Mouse (Mus musculus) heart, embryonic 16.5 days (tissue): Measurements from ENCODE around the gene Kcmf1. TPM values are rescaled to one million over a fixed set of nuclear protein-coding genes. Genes with fewer than 3 reads are reported as not detected.
A peak's percentile ranks its signal among the peaks of the same experiment; 100 is the strongest.
"Not testable (repeated sequence)": the region's sequence is repeated elsewhere in the genome, so short reads cannot be mapped to it uniquely, and the experiment has no call there.

Source experiments
- ATAC-seq: fragments of 200-750 bp; cut with Nextera tagmentation; replicated peaks from 2 replicates; pipeline ENCODE4 v1.8.0; 2017; ENCODE audit warnings: moderate number of reproducible peaks; ENCODE audit not compliant: insufficient read depth, low FRiP score; ENCODE audit errors: extremely low read depth
- H3K27ac ChIP-seq: fragments of 300-500 bp; sonication (generic); 2 replicates; pipeline ENCODE4 v1.5.1; 2014; ENCODE audit warnings: mild to moderate bottlenecking, low read length, control low read depth, moderate library complexity
- H3K27me3 ChIP-seq: fragments of 300-500 bp; sonication (generic); 2 replicates; pipeline ENCODE4 v1.6.1; 2014; ENCODE audit warnings: low read length, mixed read lengths; ENCODE audit not compliant: control insufficient read depth, insufficient read depth
- H3K36me3 ChIP-seq: fragments of 300-500 bp; sonication (generic); 2 replicates; pipeline ENCODE4 v1.6.1; 2014; ENCODE audit not compliant: control insufficient read depth, insufficient read depth
- H3K4me1 ChIP-seq: fragments of 300-500 bp; sonication (generic); 2 replicates; pipeline ENCODE4 v1.6.1; 2014; ENCODE audit warnings: low read length, mixed read lengths; ENCODE audit not compliant: control insufficient read depth, insufficient read depth
- H3K4me2 ChIP-seq: fragments of 300-500 bp; sonication (generic); 2 replicates; pipeline ENCODE4 v1.6.1; 2014; ENCODE audit warnings: low read depth, mild to moderate bottlenecking, control low read depth, low read length
- H3K4me3 ChIP-seq: fragments of 300-500 bp; sonication (generic); 2 replicates; pipeline ENCODE4 v1.5.1; 2014; ENCODE audit warnings: mild to moderate bottlenecking, control low read depth, low read length
- H3K9ac ChIP-seq: fragments of 300-500 bp; sonication (generic); 2 replicates; pipeline ENCODE4 v1.6.1; 2014; ENCODE audit warnings: low read length, control low read depth
- H3K9me3 ChIP-seq: fragments of 300-500 bp; sonication (generic); replicated peaks from 2 replicates; pipeline ENCODE4 v1.6.1; 2016; ENCODE audit warnings: low read length; ENCODE audit not compliant: control insufficient read depth
- WGBS: fragments of 180-500 bp; shearing (Covaris S2); extraction: QIAGEN DNeasy Blood & Tissue Kit; methylation state at CpG from one replicate; pipeline ENCODE4 v1.1.7; 2014; 5-methylcytosine and 5-hydroxymethylcytosine counted together
- polyA plus RNA-seq: library from polyadenylated mRNA; unstranded; fragments of >200 nt; fragmentation: Nextera tagmentation; extraction: Ambion mirVana; gene quantifications from 2 replicates; pipeline ENCODE4 v1.2.1, GENCODE M21; 2015

The Kcmf1 gene
- polyA plus RNA-seq, 1 experiment from 2014 or later = 28.1 TPM

DNA sequence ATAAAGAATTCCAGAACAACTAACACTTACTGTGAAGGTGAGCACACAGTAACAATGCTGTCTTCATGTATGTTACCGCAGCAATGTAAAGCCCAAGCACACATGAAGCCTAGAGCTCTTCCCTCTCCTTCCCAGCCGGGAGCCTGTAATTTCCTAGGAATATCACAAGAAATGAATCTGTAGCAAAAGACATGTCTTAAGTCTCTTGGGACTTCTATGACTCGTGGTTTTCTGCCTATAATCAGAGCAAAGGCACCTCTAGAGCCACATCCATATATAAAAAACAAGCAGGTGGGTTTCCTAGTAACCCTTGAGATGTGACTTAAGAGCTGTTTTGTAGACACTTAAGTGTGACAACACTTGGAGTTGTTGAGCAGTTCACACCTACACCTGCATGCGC, 62.0 kb downstream of the Kcmf1 start:
- WGBS = 82% methylated on average over 4 of the region's 4 CpGs
- H3K4me1 ChIP-seq = 0 out of 2 replicates have a peak, but pooled peaks cover 2% of the 10 kb centered on the region
- ATAC-seq = no peak
- H3K4me3 ChIP-seq = no peak overlapping the region
- no peaks in the 10 kb centered on the region for H3K9me3 ChIP-seq
- H3K4me2 ChIP-seq = no peak overlapping the region
- no peak overlapping the region for H3K27ac ChIP-seq
- H3K9ac ChIP-seq = no peak overlapping the region
- peaks cover 14% of the 10 kb centered on the region for H3K36me3 ChIP-seq
- H3K27me3 ChIP-seq = no peaks in the 10 kb centered on the region

DNA sequence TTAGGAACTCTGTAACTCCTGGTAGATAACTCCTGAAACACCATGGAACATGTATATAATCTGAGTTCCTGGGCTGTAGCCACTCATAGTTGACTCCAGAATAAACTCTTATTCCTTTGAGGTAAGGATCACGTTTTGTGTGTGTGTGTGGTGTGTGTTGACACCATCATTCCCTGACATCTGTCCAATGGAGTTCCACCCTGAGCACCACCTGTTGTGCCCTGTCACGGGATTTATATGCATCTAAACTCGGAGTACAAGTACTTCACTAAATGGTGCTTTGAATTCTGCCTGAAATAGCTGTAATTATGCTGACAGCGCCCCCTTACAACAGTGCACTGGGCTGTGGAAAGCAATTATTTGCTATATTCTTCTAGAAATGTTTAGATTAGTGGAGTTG, 65.3 kb downstream of the Kcmf1 start:
- Histone ChIP-seq H3K27me3 (no peaks in the 10 kb centered on the region), H3K36me3 (no peaks in the 10 kb centered on the region), H3K9me3 (no peaks in the 10 kb centered on the region), H3K9ac (no peak overlapping the region), H3K4me2 (no peak overlapping the region), H3K27ac (no peak overlapping the region), H3K4me3 (no peak overlapping the region), H3K4me1 (0 out of 2 replicates have a peak, but pooled peaks cover 2% of the 10 kb centered on the region)
- WGBS = 69% methylated on average over 4 of the region's 4 CpGs
- ATAC-seq = no peak

DNA sequence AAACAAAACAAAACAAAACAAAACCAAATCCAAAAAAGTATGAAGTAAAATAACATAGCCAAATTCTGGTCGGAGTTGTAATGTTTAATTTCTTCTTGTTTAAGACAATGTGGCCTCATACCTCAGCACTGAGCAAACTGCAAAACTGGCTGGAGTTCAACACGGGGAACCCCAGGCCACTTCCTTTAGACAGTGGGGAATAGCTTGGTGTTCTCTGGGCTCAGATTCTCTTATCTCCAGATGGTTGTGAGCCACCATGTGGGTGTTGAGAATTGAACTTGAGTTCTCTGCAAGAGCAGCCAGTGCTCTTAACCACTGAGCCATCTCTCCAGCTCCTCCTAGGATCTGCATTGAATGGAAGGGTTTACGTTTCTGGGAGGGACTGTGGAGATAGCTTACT, 67.9 kb downstream of the Kcmf1 start:
- Histone ChIP-seq H3K36me3 (no peaks in the 10 kb centered on the region), H3K27ac (no peak overlapping the region), H3K9ac (no peak overlapping the region), H3K27me3 (no peaks in the 10 kb centered on the region), H3K4me1 (0 out of 2 replicates have a peak, but pooled peaks cover 2% of the 10 kb centered on the region), H3K4me3 (no peak overlapping the region), H3K9me3 (no peaks in the 10 kb centered on the region), H3K4me2 (no peak overlapping the region)
- 50% methylated on average over 3 of the region's 3 CpGs for WGBS
- ATAC-seq = no peak

DNA sequence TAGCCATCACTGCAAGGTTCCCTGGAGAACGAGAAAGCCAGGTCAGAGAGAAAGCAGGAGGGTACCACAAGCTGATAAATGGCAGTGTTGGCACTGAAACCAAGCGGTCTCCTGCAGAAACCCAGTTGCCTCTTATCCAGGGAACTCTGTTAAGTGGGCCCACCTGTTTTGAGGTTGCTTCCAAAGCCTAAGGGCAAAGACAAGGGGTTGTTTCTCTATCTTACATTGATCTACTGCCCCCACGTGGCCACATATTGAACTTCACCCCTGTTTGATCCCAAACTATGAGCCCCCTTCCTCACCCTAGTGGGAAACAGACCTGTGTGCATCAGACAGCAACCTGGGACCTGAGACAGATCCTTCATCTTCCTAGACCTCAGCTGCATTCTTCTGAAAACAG, 68.5 kb downstream of the Kcmf1 start:
- no peak; the same call in 1 of the 2 replicates for ATAC-seq
- H3K9me3 ChIP-seq = no peaks in the 10 kb centered on the region
- no peak overlapping the region for H3K9ac ChIP-seq

DNA sequence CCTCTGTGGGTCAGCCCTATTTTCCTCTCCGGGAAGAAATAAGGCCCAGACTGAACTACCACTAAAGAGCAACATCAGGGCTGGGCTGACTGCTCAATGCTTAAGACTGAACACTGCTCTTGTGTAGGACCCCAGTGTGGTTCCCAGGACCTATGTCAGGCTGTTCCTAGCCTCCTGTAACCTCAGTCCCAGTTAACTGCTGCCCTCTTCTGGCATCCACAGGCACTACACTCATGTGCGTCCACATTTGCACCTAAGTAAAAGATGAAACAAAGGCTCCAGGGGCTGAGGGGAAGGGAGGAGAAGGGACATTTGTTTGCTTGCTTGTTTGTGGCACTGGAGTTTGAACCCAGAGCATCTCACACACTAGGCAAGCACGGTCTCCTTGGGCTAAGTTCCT, 70.9 kb downstream of the Kcmf1 start:
- Histone ChIP-seq H3K4me1 (peaks cover 11% of the 10 kb centered on the region), H3K36me3 (no peaks in the 10 kb centered on the region), H3K27ac (no peak overlapping the region), H3K27me3 (0 out of 2 replicates have a peak, but pooled peaks cover 4% of the 10 kb centered on the region), H3K4me2 (no peak overlapping the region), H3K9me3 (no peaks in the 10 kb centered on the region), H3K9ac (no peak overlapping the region), H3K4me3 (no peak overlapping the region)
- 85% methylated on average over 3 of the region's 3 CpGs for WGBS
- ATAC-seq = no peak

More for the DNA sequence above, 68.5 kb downstream of the Kcmf1 start:
- 28% methylated on average over 3 of the region's 3 CpGs for WGBS
- H3K4me3 ChIP-seq = no peak overlapping the region
- 0 out of 2 replicates have a peak, but pooled peaks cover 1% of the 10 kb centered on the region for H3K4me1 ChIP-seq
- 0 out of 2 replicates have a peak, but pooled peaks cover 2% of the 10 kb centered on the region for H3K27me3 ChIP-seq
- no peaks in the 10 kb centered on the region for H3K36me3 ChIP-seq
- no peak overlapping the region for H3K27ac ChIP-seq
- no peak overlapping the region for H3K4me2 ChIP-seq

DNA sequence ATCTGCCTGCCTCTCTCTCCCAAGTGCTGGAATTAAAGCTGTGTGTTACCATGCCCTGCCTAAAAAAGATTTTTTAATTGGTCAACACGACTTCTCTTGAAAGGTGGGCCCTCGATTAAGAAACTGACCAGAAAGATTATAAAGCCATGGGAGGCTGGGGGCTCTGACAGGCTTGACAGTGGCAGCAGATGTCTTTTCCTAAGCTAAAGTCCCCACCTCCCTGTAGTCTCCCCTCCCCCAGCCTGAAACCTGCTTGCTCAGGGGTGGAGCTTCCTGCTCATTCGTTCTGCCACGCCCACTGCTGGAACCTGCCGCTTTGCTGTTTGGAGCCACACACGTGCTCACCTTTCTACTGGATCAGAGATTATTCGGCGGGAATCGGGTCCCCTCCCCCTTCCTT, 71.7 kb downstream of the Kcmf1 start:
- H3K9ac ChIP-seq, H3K27me3 ChIP-seq, ATAC-seq, H3K27ac ChIP-seq, H3K9me3 ChIP-seq, H3K4me3 ChIP-seq, H3K36me3 ChIP-seq: not testable (repeated sequence)
- Histone ChIP-seq H3K4me2 (peak overlapping the region; percentile 26; the same call in 1 of the 2 replicates), H3K4me1 (peaks cover 11% of the 10 kb centered on the region)
- WGBS = 10% methylated on average over 8 of the region's 9 CpGs

DNA sequence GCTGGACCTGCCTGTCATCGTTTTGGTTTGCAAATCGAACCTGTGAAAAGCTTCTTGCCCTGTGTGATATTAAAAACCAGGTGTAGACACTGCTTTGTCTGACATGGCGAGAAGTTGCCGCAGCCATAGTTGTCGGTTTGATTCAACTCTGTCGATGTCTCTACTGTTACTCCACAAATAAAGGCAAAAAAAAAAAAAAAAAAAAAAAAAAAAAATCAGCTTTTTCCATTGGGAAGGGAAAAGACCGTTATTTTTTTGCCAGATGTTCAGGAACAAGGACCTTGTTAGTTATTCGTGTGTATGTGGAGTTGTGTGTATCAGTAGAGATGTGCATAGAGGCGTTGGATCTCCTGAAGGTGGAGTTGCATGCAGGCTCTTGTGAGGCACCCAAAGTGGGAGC, 74.0 kb downstream of the Kcmf1 start:
- Histone ChIP-seq H3K9ac (no peak overlapping the region), H3K36me3 (no peaks in the 10 kb centered on the region), H3K9me3 (no peaks in the 10 kb centered on the region), H3K4me1 (peaks cover 11% of the 10 kb centered on the region), H3K4me2 (no peak overlapping the region), H3K4me3 (no peak overlapping the region), H3K27ac (no peak overlapping the region), H3K27me3 (0 out of 2 replicates have a peak, but pooled peaks cover 4% of the 10 kb centered on the region)
- ATAC-seq = no peak
- WGBS = 52% methylated on average over 9 of the region's 9 CpGs

DNA sequence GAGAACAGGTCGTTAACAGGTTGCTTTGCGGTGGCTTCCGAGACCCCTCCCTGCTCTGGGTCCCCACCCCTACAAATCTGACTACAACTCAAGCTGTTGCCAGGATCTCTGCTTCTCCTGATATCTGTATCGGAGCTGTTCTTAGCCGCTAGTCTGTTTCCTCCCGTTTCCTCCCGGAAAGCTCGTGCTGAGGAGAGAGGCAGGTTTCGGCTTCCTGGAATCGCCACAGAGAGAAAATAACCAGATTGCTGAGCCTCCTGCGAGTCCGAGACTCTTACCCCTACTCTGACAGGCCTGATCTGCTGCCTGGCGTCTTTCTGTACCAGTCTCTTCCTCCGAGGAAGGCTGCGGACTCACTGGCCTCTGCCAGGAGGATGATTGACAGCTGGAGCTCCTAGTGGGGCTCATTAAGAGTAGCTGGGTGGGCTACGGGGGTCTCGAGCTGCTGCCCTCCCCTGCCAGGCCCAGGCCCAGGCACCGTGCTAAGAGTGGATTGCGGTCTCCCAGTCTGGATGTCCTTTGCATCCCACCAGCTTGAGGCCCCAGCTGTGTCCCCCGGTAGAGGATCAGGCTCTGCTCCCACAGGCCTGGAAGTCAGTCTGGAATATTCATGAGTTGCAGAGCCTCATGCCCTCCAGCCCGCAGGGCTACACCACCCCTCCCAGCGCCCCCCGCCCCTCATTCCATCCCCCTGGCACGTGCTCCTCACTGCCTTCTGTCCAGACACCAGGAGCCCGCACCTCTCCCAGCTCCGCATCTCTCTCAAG, 74.6 kb downstream of the Kcmf1 start:
- Histone ChIP-seq H3K4me2 (peak overlapping the region; percentile 60), H3K27me3 (0 out of 2 replicates have a peak, but pooled peaks cover 4% of the 10 kb centered on the region), H3K4me1 (peaks cover 11% of the 10 kb centered on the region), H3K9ac (peak overlapping the region; percentile 64), H3K4me3 (peak overlapping the region; percentile 42), H3K9me3 (no peaks in the 10 kb centered on the region), H3K36me3 (no peaks in the 10 kb centered on the region), H3K27ac (peak overlapping the region; percentile 22; the same call in 1 of the 2 replicates)
- peak; percentile 37 for ATAC-seq
- WGBS = 6% methylated on average over 26 of the region's 26 CpGs

DNA sequence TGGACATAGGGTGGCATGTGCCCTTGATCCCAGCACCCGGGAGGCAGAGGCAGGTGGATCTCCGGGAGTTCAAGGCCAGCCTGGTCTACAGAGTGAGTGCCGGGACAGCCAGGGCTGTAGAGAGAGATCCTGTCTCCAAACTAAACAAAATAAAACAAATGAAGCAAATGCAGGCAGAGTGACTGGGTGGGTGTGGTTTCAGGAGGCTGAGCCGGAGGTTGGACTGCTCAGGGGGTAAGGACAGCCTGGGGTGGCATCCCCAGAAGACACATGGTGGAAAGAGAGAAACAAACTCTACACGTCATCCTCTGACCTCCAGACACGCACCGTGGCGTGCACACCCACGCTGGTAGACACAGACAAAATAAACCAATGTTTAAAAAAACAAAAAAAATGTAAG, 86.3 kb downstream of the Kcmf1 start:
- Histone ChIP-seq H3K36me3 (no peaks in the 10 kb centered on the region), H3K4me3 (no peak overlapping the region), H3K9me3 (no peaks in the 10 kb centered on the region), H3K9ac (no peak overlapping the region), H3K27ac (no peak overlapping the region), H3K27me3 (no peaks in the 10 kb centered on the region), H3K4me2 (no peak overlapping the region), H3K4me1 (no peaks in the 10 kb centered on the region)
- whole genome bisulfite sequencing = 71% methylated on average over 9 of the region's 9 CpGs
- ATAC-seq = no peak
